In the genomic region with DNA sequence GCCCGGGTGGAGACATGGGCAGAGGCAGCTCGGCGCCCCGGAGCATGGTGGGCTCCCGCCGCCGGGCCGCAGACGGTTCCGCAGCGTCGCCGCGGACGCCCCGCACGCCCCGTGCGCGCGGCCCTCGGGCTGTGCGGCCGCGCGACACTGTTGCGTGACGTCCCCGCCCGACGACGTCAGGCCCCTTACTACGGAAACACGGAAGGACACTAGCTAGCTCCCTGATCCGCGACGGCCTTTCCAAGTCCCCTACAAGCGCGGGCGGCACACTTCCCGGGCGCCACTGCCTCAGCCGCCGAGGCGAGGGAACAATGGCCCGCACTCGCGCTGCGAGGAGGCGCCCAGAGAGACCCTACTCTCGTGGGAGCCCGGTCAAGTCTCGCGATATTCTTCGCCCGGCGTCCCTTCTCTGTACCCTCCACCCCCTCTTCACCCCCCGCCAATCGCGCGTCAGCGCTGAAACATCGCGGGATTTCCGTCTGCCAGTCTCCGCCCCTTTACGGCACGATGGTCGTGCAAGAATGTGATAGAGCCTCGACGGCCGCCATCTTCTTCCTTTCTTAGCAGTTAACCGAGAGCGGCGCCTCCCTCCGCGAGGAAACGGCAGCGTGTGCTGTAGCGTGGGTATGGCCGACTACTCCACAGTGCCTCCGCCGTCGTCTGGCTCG, we compare ENCODE assay signal across 8 mouse cellular contexts. TPM values are rescaled to one million over a fixed set of nuclear protein-coding genes. Genes with fewer than 3 reads are reported as not detected.
DNase-seq lines count a peak whose midpoint lies in the region; ATAC-seq and TF ChIP-seq lines count a peak whose summit lies in the region.

A gene (minus strand): TSS at position 336 of the 668 bp plus-strand sequence.
A gene (plus strand): TSS at position 456 of the 668 bp plus-strand sequence.

- peak within 1 kb of the TSS; percentile 97 for H3ac ChIP-seq in myocyte (ENCODE audit: control insufficient read depth, insufficient read length)

- ATAC-seq in erythroblast, adult 5-6 weeks (replicated peaks; ENCODE audit: low FRiP score, poor library complexity, severe bottlenecking) = peak; percentile 89
- ATAC-seq in heart, embryonic 11.5 days (replicated peaks; ENCODE audit: insufficient number of reproducible peaks, low FRiP score, low TSS enrichment) = peak; percentile 96
- ATAC-seq in kidney, embryonic 16.5 days (ENCODE audit: low FRiP score, low TSS enrichment) = peak; percentile 98

- H3K9ac ChIP-seq in heart, embryonic 11.5 days (ENCODE audit: low read depth, low read length) = peak within 1 kb of the TSS; percentile 99
- H3K9ac ChIP-seq in kidney, embryonic 16.5 days (replicated peaks; ENCODE audit: low read length) = peak within 1 kb of the TSS; percentile 100
- H3K9ac ChIP-seq in liver, adult 2 months (ENCODE audit: low read depth, low read length) = peak within 1 kb of the TSS; percentile 99

- H3K79me2 ChIP-seq in liver, adult 2 months (ENCODE audit: control insufficient read depth, insufficient read depth, low read length) = peaks cover 27% of the 10 kb centered on the region
- H3K79me2 ChIP-seq in myocyte (ENCODE audit: control insufficient read depth, insufficient read depth) = peaks cover 60% of the 10 kb centered on the region

- no peaks in the 10 kb centered on the region for H3K36me3 ChIP-seq in heart, embryonic 11.5 days (ENCODE audit: control insufficient read depth, insufficient read depth, low read length)
- H3K36me3 ChIP-seq in kidney, embryonic 16.5 days (ENCODE audit: insufficient read depth, low read length) = no peaks in the 10 kb centered on the region
- peaks cover 2% of the 10 kb centered on the region; the same call in 1 of the 2 replicates for H3K36me3 ChIP-seq in liver, adult 2 months (ENCODE audit: control insufficient read depth, insufficient read depth, low read length)
- H3K36me3 ChIP-seq in myocyte (ENCODE audit: control insufficient read depth, insufficient read depth) = peaks cover 5% of the 10 kb centered on the region
- no peaks in the 10 kb centered on the region for H3K36me3 ChIP-seq in splenic B cell, adult 2 months (ENCODE audit: control insufficient read depth, insufficient read depth, low read length, poor library complexity, severe bottlenecking)

- H3K27ac ChIP-seq in heart, embryonic 11.5 days (ENCODE audit: low read depth, low read length) = peak within 1 kb of the TSS; percentile 99
- H3K27ac ChIP-seq in kidney, embryonic 16.5 days (ENCODE audit: low read length) = peak within 1 kb of the TSS; percentile 98
- peak within 1 kb of the TSS; percentile 98 for H3K27ac ChIP-seq in liver, adult 2 months (replicated peaks; ENCODE audit: insufficient read depth, low read depth, low read length)

- H3K4me1 ChIP-seq in heart, embryonic 11.5 days (ENCODE audit: control insufficient read depth, insufficient read depth, low read length) = peaks cover 21% of the 10 kb centered on the region
- peaks cover 27% of the 10 kb centered on the region for H3K4me1 ChIP-seq in kidney, embryonic 16.5 days (ENCODE audit: insufficient read depth, low read length)
- H3K4me1 ChIP-seq in liver, adult 2 months (ENCODE audit: control insufficient read depth, insufficient read depth, low read length) = peaks cover 17% of the 10 kb centered on the region

- no peak for TF ChIP-seq CTCF in liver, adult 2 months (IDR thresholded peaks at IDR 0.05; ENCODE audit: low read depth, low read length)

- H3K4me2 ChIP-seq in heart, embryonic 11.5 days = peak within 1 kb of the TSS; percentile 95
- peak within 1 kb of the TSS; percentile 89 for H3K4me2 ChIP-seq in kidney, embryonic 16.5 days (replicated peaks; ENCODE audit: low read depth, low read length)
- H3K4me2 ChIP-seq in myocyte (ENCODE audit: low read depth) = peak within 1 kb of the TSS; percentile 86

- no peaks in the 10 kb centered on the region for H3K27me3 ChIP-seq in heart, embryonic 11.5 days (ENCODE audit: control insufficient read depth, insufficient read depth, low read length)
- no peaks in the 10 kb centered on the region for H3K27me3 ChIP-seq in kidney, embryonic 16.5 days (ENCODE audit: insufficient read depth, low read length)
- H3K27me3 ChIP-seq in liver, adult 2 months (ENCODE audit: control insufficient read depth, insufficient read depth, low read length) = no peaks in the 10 kb centered on the region
- H3K27me3 ChIP-seq in myocyte (ENCODE audit: control insufficient read depth, insufficient read depth, insufficient read length) = no peaks in the 10 kb centered on the region
- H3K27me3 ChIP-seq in splenic B cell, adult 2 months (ENCODE audit: control insufficient read depth, insufficient read depth, low read length, poor library complexity, severe bottlenecking) = no peaks in the 10 kb centered on the region

- peak; percentile 100 for DNase-seq in B cell, adult 2 months
- peak; percentile 99 for DNase-seq in brain, adult 2 months (ENCODE audit: low read depth, low spot score)
- peak; percentile 92 for DNase-seq in liver, adult 2 months (ENCODE audit: extremely low read depth, low read depth, low spot score)
- DNase-seq in splenic B cell, adult 2 months (ENCODE audit: low read depth, low spot score) = peak; percentile 100

- peak; percentile 95 for TF ChIP-seq POLR2A in liver, adult 2 months (IDR thresholded peaks at IDR 0.05; ENCODE audit: extremely low read depth, insufficient read depth, low read length)
- TF ChIP-seq POLR2A in myocyte (IDR thresholded peaks at IDR 0.05; ENCODE audit: insufficient read length, low read depth) = peak; percentile 98

- under 1% methylated on average over 82 of the region's 85 CpGs for WGBS in heart, embryonic 11.5 days (ENCODE audit: insufficient replicate concordance)
- WGBS in kidney, embryonic 16.5 days = under 1% methylated on average over 85 of the region's 85 CpGs
- WGBS in liver, adult 2 months = under 1% methylated on average over 84 of the region's 85 CpGs

- no peaks in the 10 kb centered on the region for H3K9me3 ChIP-seq in heart, embryonic 11.5 days (replicated peaks; ENCODE audit: control insufficient read depth, low read length)
- H3K9me3 ChIP-seq in kidney, embryonic 16.5 days (ENCODE audit: low read length) = no peaks in the 10 kb centered on the region

- peak within 1 kb of the TSS; percentile 99 for H3K4me3 ChIP-seq in heart, embryonic 11.5 days (ENCODE audit: low read depth, low read length)
- peak within 1 kb of the TSS; percentile 93 for H3K4me3 ChIP-seq in kidney, embryonic 16.5 days (ENCODE audit: low read length)
- H3K4me3 ChIP-seq in liver, adult 2 months (ENCODE audit: insufficient read depth, low read depth, low read length) = peak within 1 kb of the TSS; percentile 91
- peak within 1 kb of the TSS; percentile 64 for H3K4me3 ChIP-seq in myocyte

TF ChIP-seq in myocyte, 11 proteins besides CTCF, POLR2A, EP300 and RAD21:
- TF ChIP-seq MYOD1 (IDR thresholded peaks at IDR 0.05; ENCODE audit: control insufficient read depth in 1 of 3, insufficient read length in 2 of 3, low read depth in 2 of 3) = peak in 1 of 3 experiments; percentile 29
- TF ChIP-seq POLR2AphosphoS2 (IDR thresholded peaks at IDR 0.05; ENCODE audit: insufficient read length, low read depth) = peak; percentile 93
- TF ChIP-seq E2F4 (IDR thresholded peaks at IDR 0.05; ENCODE audit: insufficient read depth) = no peak
- peak; percentile 29 for TF ChIP-seq REST (IDR thresholded peaks at IDR 0.05; ENCODE audit: insufficient read depth, insufficient read length)
- no peak for TF ChIP-seq USF1 (IDR thresholded peaks at IDR 0.05; ENCODE audit: low read depth)

RNA-seq across cellular contexts. Expression of the first gene that starts in this region (rescaled TPM):
- total RNA-seq in erythroblast, adult 5-6 weeks (2015; ENCODE audit: low replicate concordance) = 166 and 217 TPM in 2 replicates
- 316 and 353 TPM in 2 replicates for total RNA-seq in erythroblast, adult 5-6 weeks (2017; ENCODE audit: low replicate concordance)
- 46.2 and 49.0 TPM in 2 replicates for polyA plus RNA-seq in heart, embryonic 11.5 days (2014; fragmentation: Nextera tagmentation; extraction: Ambion mirVana)
- polyA plus RNA-seq in kidney, embryonic 16.5 days (2015; fragmentation: Nextera tagmentation; extraction: Ambion mirVana) = 34.1 and 34.2 TPM in 2 replicates
- total RNA-seq in liver, adult 2 months (2014; rRNA removed) = 22.4 and 23.0 TPM in 2 replicates
- 5.3 and 6.3 TPM in 2 replicates for polyA plus RNA-seq in liver, adult 2 months (2012; rRNA removed)
- 8.1 TPM for polyA plus RNA-seq in myocyte (2012; fragmentation: generic; extraction: Trizol)

RNA-seq across cellular contexts. Expression of the second gene that starts in this region (rescaled TPM):
- 48.9 and 97.6 TPM in 2 replicates for total RNA-seq in erythroblast, adult 5-6 weeks (2015; ENCODE audit: low replicate concordance)
- total RNA-seq in erythroblast, adult 5-6 weeks (2017; ENCODE audit: low replicate concordance) = 108 and 142 TPM in 2 replicates
- polyA plus RNA-seq in heart, embryonic 11.5 days (2014; fragmentation: Nextera tagmentation; extraction: Ambion mirVana) = 158 TPM in 2 replicates
- 258 and 286 TPM in 2 replicates for polyA plus RNA-seq in kidney, embryonic 16.5 days (2015; fragmentation: Nextera tagmentation; extraction: Ambion mirVana)
- total RNA-seq in liver, adult 2 months (2014; rRNA removed) = 61.9 and 71.5 TPM in 2 replicates
- polyA plus RNA-seq in liver, adult 2 months (2012; rRNA removed) = 17.5 and 28.1 TPM in 2 replicates
- polyA plus RNA-seq in myocyte (2012; fragmentation: generic; extraction: Trizol) = 27.9 TPM

Comparison
In these comparisons a context has a peak if more than half of its experiments do, and no peak if none do; other contexts are left out.
1. Peak in every context shown above with its lines: DNase-seq, ATAC-seq, H3K4me3 ChIP-seq and H3K27ac ChIP-seq.